Mouse (Mus musculus) kidney, embryonic 15.5 days (tissue): Measurements from ENCODE around the gene Ptprc. TPM values are rescaled to one million over a fixed set of nuclear protein-coding genes. Genes with fewer than 3 reads are reported as not detected.

Experiments used
- ATAC-seq: fragments of 200-750 bp; cut with Nextera tagmentation; replicated peaks from 2 replicates; pipeline ENCODE4 v1.8.0; 2017; ENCODE audit warnings: moderate TSS enrichment; ENCODE audit not compliant: low FRiP score
- H3K27ac ChIP-seq: fragments of 300-500 bp; sonication (generic); 2 replicates; pipeline ENCODE4 v1.5.1; 2015; ENCODE audit warnings: mild to moderate bottlenecking, inconsistent platforms
- H3K27me3 ChIP-seq: fragments of 300-500 bp; sonication (generic); 2 replicates; pipeline ENCODE4 v1.6.1; 2015; ENCODE audit warnings: inconsistent platforms
- H3K36me3 ChIP-seq: fragments of 300-500 bp; sonication (generic); 2 replicates; pipeline ENCODE4 v1.6.1; 2015; ENCODE audit warnings: inconsistent platforms
- H3K4me1 ChIP-seq: fragments of 300-500 bp; sonication (generic); 2 replicates; pipeline ENCODE4 v1.6.1; 2015; ENCODE audit warnings: inconsistent platforms
- H3K4me2 ChIP-seq: fragments of 300-500 bp; sonication (generic); 2 replicates; pipeline ENCODE4 v1.6.1; 2015; ENCODE audit warnings: moderate library complexity, mild to moderate bottlenecking, inconsistent platforms
- H3K4me3 ChIP-seq: fragments of 300-500 bp; sonication (generic); replicated peaks from 2 replicates; pipeline ENCODE4 v1.5.1; 2015; ENCODE audit warnings: mild to moderate bottlenecking, inconsistent platforms
- H3K9ac ChIP-seq: fragments of 300-500 bp; sonication (generic); 2 replicates; pipeline ENCODE4 v1.6.1; 2015; ENCODE audit warnings: mild to moderate bottlenecking, inconsistent platforms
- H3K9me3 ChIP-seq: fragments of 300-500 bp; sonication (generic); replicated peaks from 2 replicates; pipeline ENCODE4 v1.6.1; 2016; ENCODE audit warnings: inconsistent platforms
- WGBS: fragments of 180-500 bp; shearing (Covaris S2); methylation state at CpG from one replicate; pipeline ENCODE4 v1.1.7; 2015; ENCODE audit warnings: mixed read lengths; 5-methylcytosine and 5-hydroxymethylcytosine counted together
- polyA plus RNA-seq: library from polyadenylated mRNA; unstranded; fragments of >200 nt; fragmentation: Nextera tagmentation; extraction: Ambion mirVana; gene quantifications from 2 replicates; pipeline ENCODE4 v1.2.1, GENCODE M21; 2015

Gene Ptprc
- polyA plus RNA-seq, 1 experiment from 2014 or later, result 4.0 TPM

GRCm38 (mm10) chr1:138023601-138024000, 151.9 kb downstream of the Ptprc start:
- no peak for ATAC-seq
- no peak overlapping the region for H3K9ac ChIP-seq
- H3K36me3 ChIP-seq, result no peaks in the 10 kb centered on the region
- H3K27ac ChIP-seq, result no peak overlapping the region
- no peaks in the 10 kb centered on the region for H3K27me3 ChIP-seq
- WGBS, result 64% methylated on average over 4 of the region's 4 CpGs
- H3K4me1 ChIP-seq, result peaks cover 7% of the 10 kb centered on the region; the same call in 1 of the 2 replicates
- H3K9me3 ChIP-seq, result no peaks in the 10 kb centered on the region
- H3K4me3 ChIP-seq, result no peak overlapping the region
- no peak overlapping the region for H3K4me2 ChIP-seq

- H3K27ac ChIP-seq, result no peak overlapping the region
- 25% methylated on average over 3 of the region's 3 CpGs for WGBS
Observed at GRCm38 (mm10) chr1:138022918-138023295, 152.6 kb downstream of the Ptprc start.

GRCm38 (mm10) chr1:138021962-138022917, 153.3 kb downstream of the Ptprc start:
- no peak overlapping the region for H3K27ac ChIP-seq
- H3K4me2 ChIP-seq, result no peak overlapping the region
- H3K27me3 ChIP-seq, result no peaks in the 10 kb centered on the region
- WGBS, result 40% methylated on average over 11 of the region's 11 CpGs
- no peaks in the 10 kb centered on the region for H3K9me3 ChIP-seq
- peaks cover 7% of the 10 kb centered on the region; the same call in 1 of the 2 replicates for H3K4me1 ChIP-seq
- H3K4me3 ChIP-seq, result no peak overlapping the region
- H3K36me3 ChIP-seq, result no peaks in the 10 kb centered on the region
- no peak for ATAC-seq
- H3K9ac ChIP-seq, result no peak overlapping the region

More at GRCm38 (mm10) chr1:138022918-138023295, 152.6 kb downstream of the Ptprc start:
- H3K27me3 ChIP-seq, result no peaks in the 10 kb centered on the region
- no peak overlapping the region for H3K4me3 ChIP-seq
- H3K4me1 ChIP-seq, result peaks cover 7% of the 10 kb centered on the region; the same call in 1 of the 2 replicates
- no peak overlapping the region for H3K4me2 ChIP-seq
- no peaks in the 10 kb centered on the region for H3K9me3 ChIP-seq
- no peaks in the 10 kb centered on the region for H3K36me3 ChIP-seq
- no peak for ATAC-seq
- no peak overlapping the region for H3K9ac ChIP-seq

Other genes with a start within 250 kb of the Ptprc start
- gene Atp6v1g3, start 98.0 kb upstream of the Ptprc start, polyA plus RNA-seq, result 2.6 and 3.1 TPM in 2 replicates